Mouse (Mus musculus) embryo, embryonic 11.5 days (tissue): Measurements from ENCODE around the gene D230025D16Rik.
A peak's percentile ranks its signal among the peaks of the same experiment; 100 is the strongest.
"Not testable (repeated sequence)": the region's sequence is repeated elsewhere in the genome, so short reads cannot be mapped to it uniquely, and the experiment has no call there.

Experiments
- DNase-seq: peaks from one replicate; pipeline ENCODE4 v3.0.0-alpha.2; 2012; ENCODE audit warnings: low read depth, low spot score

D230025D16Rik gene

DNA sequence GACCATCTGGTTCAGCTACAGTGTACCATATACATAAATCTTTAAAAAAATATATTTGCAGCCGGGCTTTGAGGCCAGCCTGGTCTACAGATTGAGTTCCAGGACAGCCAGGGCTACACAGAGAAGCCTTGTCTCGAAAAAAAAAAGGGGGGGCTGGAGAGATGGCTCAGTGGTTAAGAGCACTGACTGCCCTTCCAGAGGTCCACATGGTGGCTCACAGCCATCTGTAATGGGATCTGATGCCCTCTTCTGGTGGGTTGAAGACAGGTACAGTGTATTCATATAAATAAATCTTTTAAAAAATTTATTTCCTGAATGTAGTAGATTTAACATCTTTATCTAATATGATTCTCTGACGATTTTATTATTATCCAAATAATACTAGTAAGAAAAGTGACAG lies 66.9 kb downstream of the D230025D16Rik start:
- not testable (repeated sequence) for DNase-seq

- DNase-seq: no peak
These were observed 67.5 kb downstream of the D230025D16Rik start for GRCm38 (mm10) chr8:105292471-105292870.

GRCm38 (mm10) chr8:105293405-105293804 lies 68.5 kb downstream of the D230025D16Rik start:
- no peak for DNase-seq

DNA sequence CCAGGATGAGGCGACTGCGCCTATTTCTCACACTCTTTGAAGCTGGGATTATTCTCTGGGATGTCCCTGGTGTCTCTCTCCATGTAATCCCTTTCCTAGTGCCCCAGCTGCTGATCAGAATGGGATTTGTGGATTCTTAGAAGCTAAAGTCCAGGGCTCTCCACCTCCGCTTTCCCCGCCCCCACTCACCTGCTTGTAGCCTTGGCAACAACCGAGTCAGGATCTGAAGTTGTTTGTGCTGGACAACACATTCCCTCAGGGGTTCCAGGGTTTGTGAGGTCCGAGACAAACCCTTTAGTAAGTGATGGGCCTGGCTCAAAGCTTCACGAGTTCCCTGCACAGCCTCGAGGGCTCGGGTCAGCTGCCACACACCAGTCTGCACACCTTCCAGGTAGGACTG lies 69.8 kb downstream of the D230025D16Rik start:
- DNase-seq: no peak

- no peak for DNase-seq
These were observed 70.3 kb downstream of the D230025D16Rik start for GRCm38 (mm10) chr8:105295256-105295655.

DNA sequence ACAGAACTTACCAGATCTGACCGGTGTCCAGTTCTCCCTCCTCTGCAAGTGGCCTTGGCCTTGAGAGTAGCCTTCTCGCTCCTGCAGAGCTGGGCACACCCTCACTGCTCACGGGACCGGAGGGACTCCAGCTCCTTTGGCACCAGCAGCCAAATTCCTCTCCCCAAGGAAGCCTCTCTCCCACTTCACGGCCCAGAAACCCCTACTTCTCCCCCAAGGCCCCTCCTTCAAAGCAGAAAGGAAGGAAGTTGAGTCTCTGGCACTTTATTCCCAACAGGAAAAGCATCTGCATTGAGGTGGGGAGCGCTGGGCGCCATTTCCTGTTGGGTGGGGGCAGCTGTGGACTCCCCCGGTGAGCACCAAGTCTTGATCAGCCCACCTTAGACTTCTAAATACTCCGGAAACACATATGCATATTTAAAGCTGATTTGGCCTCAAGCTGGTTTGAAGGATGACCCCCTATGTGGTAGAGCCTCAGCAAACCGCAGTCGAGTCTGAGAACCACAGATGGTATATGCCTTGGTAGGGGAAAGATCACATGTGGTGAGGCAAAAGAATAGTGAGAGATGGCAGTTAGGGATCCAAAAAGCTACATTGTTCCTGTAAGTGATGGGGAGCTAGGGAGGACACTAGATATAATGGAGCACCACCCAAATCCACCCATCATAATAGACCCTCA lies 71.1 kb downstream of the D230025D16Rik start, which contains the start of gene Exoc3l:
Exoc3l (minus strand) TSS at position 207 of the 679 bp plus-strand sequence.
- no peak for DNase-seq

- peak; percentile 81 for DNase-seq
These were observed 72.7 kb downstream of the D230025D16Rik start, which contains the start of gene E2f4 for GRCm38 (mm10) chr8:105297511-105298192. E2f4 (plus strand) TSS chr8:105297663.

- no peak for DNase-seq
These were observed 73.7 kb downstream of the D230025D16Rik start for GRCm38 (mm10) chr8:105298351-105299252.

DNA sequence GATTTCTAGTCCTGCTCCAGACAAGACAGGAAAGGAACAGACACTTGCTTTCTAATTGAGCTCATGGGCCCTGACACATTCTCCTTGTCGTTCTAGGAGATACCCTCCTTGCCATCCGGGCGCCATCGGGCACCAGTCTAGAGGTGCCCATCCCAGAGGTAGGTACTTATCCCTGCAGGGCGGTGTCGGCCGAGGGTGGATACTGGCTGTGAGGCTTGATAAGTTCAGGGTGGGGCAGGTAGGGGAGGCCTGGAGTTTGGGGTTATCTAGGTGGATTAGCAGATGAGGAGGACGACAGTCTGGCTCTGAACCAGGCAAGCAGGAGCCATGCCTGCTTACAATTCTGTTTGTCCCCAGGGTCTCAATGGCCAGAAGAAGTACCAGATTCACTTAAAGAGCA lies 75.0 kb downstream of the D230025D16Rik start:
- DNase-seq: no peak
